ENCODE assay signal across 13 mouse cellular contexts in the genomic region with DNA sequence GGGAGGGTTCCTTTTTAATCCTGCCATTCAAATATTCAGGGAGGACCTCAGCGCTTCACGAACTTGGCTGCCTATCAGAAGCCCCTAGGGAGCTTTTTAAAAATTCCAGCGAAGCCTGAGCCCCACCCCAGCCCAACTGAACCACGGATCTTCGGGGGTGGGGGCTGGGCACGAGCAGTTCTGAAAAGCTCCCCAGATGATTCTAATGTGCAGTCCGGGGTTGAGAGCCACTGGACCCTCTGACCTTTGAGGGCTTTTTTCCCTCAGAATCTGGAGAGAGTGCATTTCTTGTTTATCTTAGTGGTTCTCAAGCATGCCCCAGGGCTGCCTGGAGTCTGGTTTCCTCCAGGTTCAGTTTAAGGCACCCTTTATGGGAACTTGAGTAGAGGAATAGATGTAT. TPM values are rescaled to one million over a fixed set of nuclear protein-coding genes. Genes with fewer than 3 reads are reported as not detected.
A peak's percentile ranks its signal among the peaks of the same experiment; 100 is the strongest.
DNase-seq lines count a peak whose midpoint lies in the region; ATAC-seq lines count a peak whose summit lies in the region.
"Had no signal": no experiment of that assay in that cellular context is flagged by ENCODE, and none has a peak within 500 bp of the region (broad histone marks: within the 10 kb centered on the region; RNA-seq: fewer than 3 reads in every experiment).

No protein-coding gene starts in this region.

- 24% methylated on average over 7 of the region's 7 CpGs for WGBS in heart, embryonic 10.5 days
- 30% methylated on average over 7 of the region's 7 CpGs for WGBS in midbrain, embryonic 10.5 days
- 16% methylated on average over 7 of the region's 7 CpGs for WGBS in midbrain, embryonic 15.5 days
- WGBS in embryonic facial prominence, embryonic 15.5 days: 3% methylated on average over 7 of the region's 7 CpGs
- WGBS in midbrain, embryonic 16.5 days: 13% methylated on average over 7 of the region's 7 CpGs

- no peak for DNase-seq in heart, embryonic 10.5 days (ENCODE audit: low spot score)
- no peak for DNase-seq in heart, postnatal 25 days (ENCODE audit: low spot score)
- DNase-seq in midbrain, embryonic 10.5 days (ENCODE audit: low spot score): no peak
- peak; percentile 23 for DNase-seq in testis, postnatal 14 days (ENCODE audit: low spot score)
- no peak for DNase-seq in cerebellum, adult 18-20 months
- DNase-seq: adrenal gland, postnatal 25 days; lung, adult 2 months had no signal

- H3K9me3 ChIP-seq in heart, embryonic 10.5 days: 0 out of 2 replicates have a peak, but pooled peaks cover 4% of the 10 kb centered on the region
- H3K9me3 ChIP-seq in midbrain, embryonic 10.5 days (replicated peaks): no peaks in the 10 kb centered on the region
- H3K9me3 ChIP-seq in midbrain, embryonic 15.5 days: no peaks in the 10 kb centered on the region
- H3K9me3 ChIP-seq in embryonic facial prominence, embryonic 15.5 days (replicated peaks): no peaks in the 10 kb centered on the region
- no peaks in the 10 kb centered on the region for H3K9me3 ChIP-seq in midbrain, embryonic 16.5 days (replicated peaks; ENCODE audit: control insufficient read depth, low read length, poor library complexity, severe bottlenecking)
- H3K9me3 ChIP-seq: heart, embryonic 13.5 days had no signal

- peak overlapping the region; percentile 8; the same call in 1 of the 2 replicates for H3K27ac ChIP-seq in heart, embryonic 10.5 days
- H3K27ac ChIP-seq in midbrain, embryonic 10.5 days (replicated peaks): peak overlapping the region; percentile 24; the same call in 1 of the 2 replicates
- no peak overlapping the region for H3K27ac ChIP-seq in midbrain, embryonic 15.5 days
- H3K27ac ChIP-seq in embryonic facial prominence, embryonic 15.5 days (replicated peaks): no peak overlapping the region
- H3K27ac ChIP-seq in midbrain, embryonic 16.5 days (ENCODE audit: low read length): no peak overlapping the region
- H3K27ac ChIP-seq: heart, embryonic 13.5 days had no signal

- peaks cover 60% of the 10 kb centered on the region for H3K4me1 ChIP-seq in heart, embryonic 10.5 days
- peaks cover 65% of the 10 kb centered on the region for H3K4me1 ChIP-seq in midbrain, embryonic 10.5 days
- H3K4me1 ChIP-seq in midbrain, embryonic 15.5 days: peaks cover 8% of the 10 kb centered on the region
- H3K4me1 ChIP-seq in embryonic facial prominence, embryonic 15.5 days: peaks cover 60% of the 10 kb centered on the region
- H3K4me1 ChIP-seq in midbrain, embryonic 16.5 days (ENCODE audit: control insufficient read depth, insufficient read depth, low read length): peaks cover 5% of the 10 kb centered on the region; the same call in 1 of the 2 replicates

- H3K4me2 ChIP-seq in midbrain, embryonic 15.5 days: no peak overlapping the region
- H3K4me2 ChIP-seq in embryonic facial prominence, embryonic 15.5 days (replicated peaks): 0 out of 2 replicates have a peak overlapping the region, but pooled peaks have one; percentile 6
- no peak overlapping the region for H3K4me2 ChIP-seq in midbrain, embryonic 16.5 days (ENCODE audit: low read length)
- H3K4me2 ChIP-seq: heart, embryonic 13.5 days had no signal

- intact Hi-C loops in heart, postnatal 25 days (cut with DNase I): no loop called here

- H3K27me3 ChIP-seq in heart, embryonic 10.5 days (ENCODE audit: insufficient read depth, poor library complexity, severe bottlenecking): no peaks in the 10 kb centered on the region
- H3K27me3 ChIP-seq in midbrain, embryonic 10.5 days (ENCODE audit: low read depth, poor library complexity, severe bottlenecking): no peaks in the 10 kb centered on the region
- H3K27me3 ChIP-seq in midbrain, embryonic 15.5 days (replicated peaks): no peaks in the 10 kb centered on the region
- H3K27me3 ChIP-seq in embryonic facial prominence, embryonic 15.5 days: no peaks in the 10 kb centered on the region
- no peaks in the 10 kb centered on the region for H3K27me3 ChIP-seq in midbrain, embryonic 16.5 days (ENCODE audit: control insufficient read depth, insufficient read depth, low read depth, low read length)
- H3K27me3 ChIP-seq: heart, embryonic 13.5 days; Patski had no signal

- no peak overlapping the region for H3K9ac ChIP-seq in midbrain, embryonic 15.5 days
- H3K9ac ChIP-seq in embryonic facial prominence, embryonic 15.5 days: no peak overlapping the region
- H3K9ac ChIP-seq in midbrain, embryonic 16.5 days (ENCODE audit: low read depth, low read length): no peak overlapping the region
- H3K9ac ChIP-seq: heart, embryonic 13.5 days had no signal

- H3K36me3 ChIP-seq in heart, embryonic 10.5 days: peaks cover 11% of the 10 kb centered on the region
- peaks cover 16% of the 10 kb centered on the region for H3K36me3 ChIP-seq in midbrain, embryonic 10.5 days
- no peaks in the 10 kb centered on the region for H3K36me3 ChIP-seq in midbrain, embryonic 15.5 days (replicated peaks)
- H3K36me3 ChIP-seq in embryonic facial prominence, embryonic 15.5 days: 0 out of 2 replicates have a peak, but pooled peaks cover 3% of the 10 kb centered on the region
- H3K36me3 ChIP-seq in midbrain, embryonic 16.5 days (ENCODE audit: control insufficient read depth, insufficient read depth, low read length): no peaks in the 10 kb centered on the region

- ATAC-seq in midbrain, embryonic 15.5 days (replicated peaks): no peak
- ATAC-seq in embryonic facial prominence, embryonic 15.5 days (ENCODE audit: insufficient number of reproducible peaks, low FRiP score, low TSS enrichment, low read depth): no peak
- no peak for ATAC-seq in midbrain, embryonic 16.5 days
- ATAC-seq: hindbrain, embryonic 16.5 days; Patski had no signal

- peak overlapping the region; percentile 16; the same call in 1 of the 2 replicates for H3K4me3 ChIP-seq in heart, embryonic 10.5 days
- no peak overlapping the region for H3K4me3 ChIP-seq in midbrain, embryonic 10.5 days
- H3K4me3 ChIP-seq in midbrain, embryonic 15.5 days: no peak overlapping the region
- H3K4me3 ChIP-seq in embryonic facial prominence, embryonic 15.5 days (replicated peaks): no peak overlapping the region
- no peak overlapping the region for H3K4me3 ChIP-seq in midbrain, embryonic 16.5 days (ENCODE audit: low read depth, low read length)
- H3K4me3 ChIP-seq: heart, embryonic 13.5 days had no signal

RNA-seq across cellular contexts. Expression of a gene that starts 27.4 kb away (rescaled TPM):
- 14.7 and 25.9 TPM in 2 replicates for polyA plus RNA-seq in heart, embryonic 10.5 days (2016; fragmentation: Nextera tagmentation; extraction: Ambion mirVana)
- 10 to 100 TPM; 10.4 to 11.8 TPM for total RNA-seq in heart, postnatal 25 days (2021)
- polyA plus RNA-seq in midbrain, embryonic 10.5 days (2016; fragmentation: Nextera tagmentation; extraction: Ambion mirVana): 24.2 and 25.7 TPM in 2 replicates
- 6.1 and 7.2 TPM in 2 replicates for polyA plus RNA-seq in midbrain, embryonic 15.5 days (2015; fragmentation: Nextera tagmentation; extraction: Ambion mirVana)
- 52.3 and 54.7 TPM in 2 replicates for polyA plus RNA-seq in embryonic facial prominence, embryonic 15.5 days (2015; fragmentation: Nextera tagmentation; extraction: Ambion mirVana)
- 4.1 and 4.6 TPM in 2 replicates for polyA plus RNA-seq in midbrain, embryonic 16.5 days (2015; fragmentation: Nextera tagmentation; extraction: Ambion mirVana)

Comparison
In these comparisons a context has a peak if more than half of its experiments do, and no peak if none do; other contexts are left out.
1. H3K27ac ChIP-seq: peak in heart, embryonic 10.5 days (single experiment) and midbrain, embryonic 10.5 days (single experiment); none in midbrain, embryonic 15.5 days (single experiment), embryonic facial prominence, embryonic 15.5 days (single experiment) and midbrain, embryonic 16.5 days (single experiment).